Mouse (Mus musculus) brain, embryonic 14.5 days (tissue): ENCODE measurements around the gene Zfp329. TPM values are rescaled to one million over a fixed set of nuclear protein-coding genes. Genes with fewer than 3 reads are reported as not detected.
A peak's percentile ranks its signal among the peaks of the same experiment; 100 is the strongest.
"Not testable (repeated sequence)": the region's sequence is repeated elsewhere in the genome, so short reads cannot be mapped to it uniquely, and the experiment has no call there.

ENCODE experiments used
- DNase-seq: peaks from one replicate; pipeline ENCODE4 v3.0.0-alpha.2; 2011; ENCODE audit warnings: low read depth
- CTCF ChIP-seq: fragments of 200-500 bp; IDR thresholded peaks from 2 replicates; pipeline ENCODE4 v1.5.1; 2012; ENCODE audit warnings: inconsistent platforms, mild to moderate bottlenecking, moderate library complexity, borderline replicate concordance; ENCODE audit not compliant: insufficient read depth, insufficient read length; ENCODE audit errors: extremely low read depth
- POLR2A ChIP-seq: fragments of 200-500 bp; IDR thresholded peaks from 2 replicates; pipeline ENCODE4 v1.6.1; 2012; ENCODE audit warnings: mild to moderate bottlenecking, inconsistent platforms, borderline replicate concordance; ENCODE audit not compliant: poor library complexity, insufficient read depth, insufficient read length, severe bottlenecking; ENCODE audit errors: extremely low read depth
- polyA plus RNA-seq: library from polyadenylated mRNA; depleted of rRNA; stranded (reverse); fragments of >200 nt; gene quantifications from 2 replicates; pipeline ENCODE4 v1.2.3, GENCODE M21; 2012; rRNA removed

The Zfp329 gene
- 19.1 and 22.6 TPM in 2 replicates for polyA plus RNA-seq

DNA sequence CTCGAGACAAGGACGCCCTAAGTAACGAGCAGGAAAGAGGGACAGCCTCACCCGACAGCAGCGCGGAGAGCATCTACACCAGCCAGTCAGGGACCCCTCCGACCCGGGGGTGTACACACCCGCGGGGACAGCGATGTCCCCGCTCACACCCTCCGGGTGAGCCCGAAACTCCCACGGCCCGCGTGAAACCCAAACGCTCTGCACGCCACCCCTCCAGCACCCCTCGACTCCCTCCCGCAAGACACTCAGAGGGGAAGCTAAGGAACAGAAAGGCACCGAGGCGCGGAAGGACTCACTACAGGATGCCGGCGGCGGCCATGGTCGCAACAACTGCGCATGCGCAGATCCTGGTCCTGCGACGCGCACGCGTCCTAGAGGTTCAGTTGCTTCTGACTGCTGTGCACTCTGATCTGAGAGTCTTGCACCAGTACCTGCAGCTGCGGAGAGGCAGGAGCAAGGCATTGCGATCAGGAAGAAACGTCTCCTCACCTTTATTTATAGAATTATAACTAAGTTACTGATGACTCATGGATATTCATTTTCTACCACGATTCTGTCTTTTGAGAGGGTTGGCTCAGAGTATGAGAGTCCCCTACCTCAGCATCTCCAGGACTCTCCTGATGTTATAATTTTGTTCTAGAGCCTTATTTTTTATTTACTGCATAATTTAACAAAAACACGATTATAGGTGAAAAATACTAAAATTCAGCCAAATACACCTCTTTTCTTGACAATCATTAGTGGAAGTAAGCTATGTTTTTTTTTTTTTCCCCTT is at the start of gene Zfp329:
Gene Zfp329, minus strand, starts transcription at position 338 of the 775 bp plus-strand sequence.
- peak; percentile 97 for DNase-seq
- no peak for TF ChIP-seq CTCF
- peak; percentile 86; the same call in 1 of the 2 replicates for TF ChIP-seq POLR2A

DNA sequence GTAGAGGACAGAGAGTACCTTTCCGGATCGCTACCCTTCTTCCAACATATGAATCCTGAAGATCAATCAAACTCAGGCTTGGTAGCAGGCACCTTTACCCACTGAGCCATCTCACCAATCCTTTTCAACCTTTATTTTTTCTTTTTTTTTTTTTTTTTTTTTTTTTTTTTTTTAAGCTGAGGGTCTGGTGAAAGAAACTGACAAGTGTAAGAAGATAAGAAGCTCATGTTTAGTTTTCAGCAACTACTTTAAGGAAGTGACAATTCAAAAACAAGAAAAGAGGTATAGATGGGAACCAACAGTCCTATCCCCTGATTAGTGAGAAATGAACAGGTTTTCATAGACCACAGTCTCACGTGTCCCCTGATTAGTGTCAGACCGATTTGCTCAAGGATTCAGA is 17.1 kb upstream of the Zfp329 start:
- TF ChIP-seq CTCF (no peak), POLR2A (no peak)
- DNase-seq = no peak

DNA sequence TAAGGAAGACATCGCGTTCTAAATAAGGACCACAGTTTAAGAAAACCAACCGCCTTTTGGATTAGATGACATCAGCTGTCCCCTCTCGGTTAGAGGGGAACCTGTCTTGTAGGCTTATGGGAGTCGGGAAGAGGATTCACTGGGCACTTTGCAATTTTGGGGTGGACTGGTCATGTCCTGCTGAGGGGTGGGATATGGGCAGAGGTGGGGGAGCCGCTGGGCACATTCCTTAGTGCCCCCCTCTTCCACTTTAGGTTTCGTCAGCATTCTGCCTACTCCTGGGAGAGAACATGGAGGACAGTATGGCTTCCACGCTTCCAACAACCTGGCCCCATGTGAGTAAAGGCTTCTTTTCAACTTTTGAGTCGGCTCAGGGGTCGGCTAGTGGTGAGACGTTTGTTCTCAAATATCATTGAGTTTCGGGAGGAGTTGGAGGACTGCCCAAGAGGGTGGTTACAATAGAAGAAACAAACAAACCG is 16.6 kb upstream of the Zfp329 start:
- peak; percentile 43 for DNase-seq

DNA sequence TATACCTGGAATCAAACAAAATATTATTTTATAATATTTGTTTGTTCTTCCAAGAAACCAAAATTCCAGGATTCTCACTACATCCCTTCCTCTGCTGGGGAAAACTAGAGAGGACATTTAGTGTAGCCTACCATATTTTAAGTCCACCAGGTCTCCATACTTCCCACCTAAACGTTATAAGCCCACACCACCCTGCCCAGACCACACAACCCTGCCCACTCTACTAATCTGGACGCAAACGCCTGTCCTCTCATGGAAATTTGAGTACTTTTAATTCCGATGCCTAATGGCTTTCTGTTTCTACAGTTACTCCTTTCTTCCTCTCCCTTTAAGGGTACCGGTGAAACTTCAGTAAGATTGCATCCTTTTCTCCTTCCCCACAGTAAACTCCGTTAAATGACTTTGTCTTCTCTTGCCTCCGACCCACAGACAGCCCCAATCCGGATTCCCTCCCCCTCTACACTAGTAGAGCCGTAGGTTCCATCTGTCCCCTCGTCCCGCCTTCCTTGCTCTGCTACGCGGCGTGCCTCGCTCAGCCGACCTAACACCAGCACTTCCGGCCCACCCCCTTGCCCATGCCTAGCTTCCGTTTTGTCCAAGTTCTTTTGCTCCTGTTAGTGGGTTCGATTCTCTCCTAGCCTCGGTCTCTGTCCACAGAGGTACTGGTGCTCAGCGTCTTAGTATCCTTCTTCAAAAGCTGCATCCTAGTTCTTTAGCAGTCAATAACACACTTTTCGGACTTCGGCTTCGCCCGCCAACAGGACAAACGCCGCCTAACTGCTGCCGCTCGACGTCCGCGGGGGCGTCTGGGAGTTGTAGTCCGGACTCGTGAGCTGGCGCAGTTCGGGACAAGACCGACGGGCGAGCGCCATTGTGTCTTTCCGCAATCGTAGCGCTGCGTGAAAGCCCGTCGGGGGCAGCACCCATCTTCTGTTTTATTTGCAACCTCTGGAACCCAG is 15.8 kb upstream of the Zfp329 start, which contains the start of gene Zfp110:
Gene Zfp110, plus strand, starts transcription at position 600 of the 959 bp plus-strand sequence.
- DNase-seq = peak; percentile 96
- TF ChIP-seq POLR2A = peak; percentile 64; the same call in 1 of the 2 replicates
- TF ChIP-seq CTCF = no peak

More for the DNA sequence above, 16.6 kb upstream of the Zfp329 start:
- TF ChIP-seq CTCF (no peak), POLR2A (no peak)

DNA sequence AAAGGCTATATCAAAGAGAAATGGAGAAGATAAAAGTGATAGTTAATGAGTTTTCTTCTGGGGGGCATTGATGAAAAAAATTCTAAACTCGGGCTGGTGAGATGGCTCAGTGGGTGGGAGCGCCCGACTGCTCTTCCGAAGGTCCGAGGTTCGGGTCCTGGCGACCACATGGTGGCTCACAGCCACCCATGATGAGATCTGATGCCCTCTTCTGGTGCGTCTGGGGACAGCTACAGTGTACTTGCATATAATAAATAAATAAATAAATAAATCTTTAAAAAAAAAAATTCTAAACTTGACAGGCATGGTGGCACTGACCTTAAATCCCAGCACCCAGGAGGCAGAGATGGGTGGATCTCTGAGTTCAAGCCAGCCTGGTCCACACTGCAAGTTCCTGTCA is 3.1 kb downstream of the Zfp329 start:
- TF ChIP-seq POLR2A (no peak), CTCF (no peak)
- no peak for DNase-seq

DNA sequence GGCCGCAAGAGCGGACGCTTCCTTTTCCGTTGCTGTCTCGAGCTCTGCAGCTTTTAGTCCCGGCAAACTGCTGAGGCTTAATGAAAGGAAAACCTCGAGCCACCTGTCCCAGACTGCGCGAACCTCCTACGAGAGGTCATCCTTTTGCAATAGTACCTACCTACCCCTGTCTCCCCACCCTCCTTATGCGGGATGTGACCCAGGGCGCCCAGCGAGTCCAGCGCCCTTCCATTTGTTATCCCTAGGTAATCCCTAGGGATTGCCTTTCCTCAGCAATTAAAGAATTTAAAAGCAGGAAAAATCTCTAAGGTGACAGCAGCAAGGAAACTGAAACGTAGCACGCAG is 15.0 kb downstream of the Zfp329 start:
- no peak for TF ChIP-seq POLR2A
- no peak for TF ChIP-seq CTCF
- no peak for DNase-seq

DNA sequence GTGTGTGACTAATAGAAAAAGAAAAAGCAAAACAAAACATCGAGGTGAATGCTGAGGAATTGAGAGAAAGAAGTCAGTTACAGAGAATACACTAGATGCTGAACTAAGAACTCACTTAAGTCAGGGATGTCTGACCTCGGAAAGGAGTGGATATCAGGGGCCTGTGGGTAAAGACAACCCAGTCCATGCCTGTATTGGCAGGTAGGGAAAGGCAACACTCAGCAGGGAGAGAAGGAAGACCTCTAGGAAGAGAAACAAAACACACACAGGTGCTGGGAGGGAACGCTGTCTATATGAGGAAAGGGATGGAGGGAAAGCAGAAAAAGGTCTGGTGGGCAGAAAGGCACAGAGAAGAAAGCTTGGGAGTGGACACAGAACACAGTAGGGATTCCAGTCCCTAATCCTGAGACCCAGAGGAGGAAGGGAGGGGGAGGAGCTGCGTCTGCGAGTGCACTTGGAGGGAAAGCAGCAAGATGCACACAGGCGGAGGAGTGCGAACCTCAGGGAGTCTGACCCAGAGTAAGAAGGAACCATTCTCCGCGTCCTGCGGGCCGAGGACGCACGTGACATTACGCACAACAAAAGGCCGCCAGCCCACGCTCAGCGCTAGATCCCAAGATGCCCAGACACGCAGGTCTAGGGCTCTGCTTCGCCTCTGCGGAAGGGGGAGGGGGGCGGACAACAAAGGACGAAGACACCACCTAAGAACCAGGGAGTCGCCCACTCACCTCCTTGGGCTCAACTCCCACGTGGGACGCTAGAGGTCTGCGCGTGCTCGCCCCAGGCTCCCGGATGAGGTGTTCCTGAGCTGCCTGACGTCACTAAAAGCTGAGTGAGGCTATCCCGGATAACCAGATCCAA is 15.6 kb downstream of the Zfp329 start, which contains the start of gene Zscan18:
Gene Zscan18, minus strand, starts transcription at position 770 of the 861 bp plus-strand sequence.
- TF ChIP-seq CTCF = no peak
- peak; percentile 49; the same call in 1 of the 2 replicates for TF ChIP-seq POLR2A
- DNase-seq = peak; percentile 96

DNA sequence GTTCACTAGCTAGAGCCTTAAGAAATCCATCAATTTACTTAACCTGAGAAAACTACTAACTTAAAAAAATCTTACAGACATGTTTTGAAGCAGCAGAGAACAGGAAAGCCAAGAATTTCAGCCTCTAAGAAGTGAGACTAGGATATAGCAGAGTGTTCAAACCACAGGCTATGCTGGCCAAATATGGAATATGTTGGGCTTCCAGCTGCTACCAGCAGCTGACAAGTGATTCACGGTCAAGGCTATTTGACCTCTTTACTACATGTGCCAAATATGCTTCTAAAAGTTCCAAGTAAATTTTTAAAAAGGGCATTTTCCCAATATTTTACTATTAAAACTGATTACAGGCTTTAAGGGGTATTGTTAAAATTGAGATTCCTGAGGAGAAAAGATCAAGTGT is 19.1 kb downstream of the Zfp329 start:
- DNase-seq = no peak
- no peak for TF ChIP-seq CTCF
- no peak for TF ChIP-seq POLR2A

DNA sequence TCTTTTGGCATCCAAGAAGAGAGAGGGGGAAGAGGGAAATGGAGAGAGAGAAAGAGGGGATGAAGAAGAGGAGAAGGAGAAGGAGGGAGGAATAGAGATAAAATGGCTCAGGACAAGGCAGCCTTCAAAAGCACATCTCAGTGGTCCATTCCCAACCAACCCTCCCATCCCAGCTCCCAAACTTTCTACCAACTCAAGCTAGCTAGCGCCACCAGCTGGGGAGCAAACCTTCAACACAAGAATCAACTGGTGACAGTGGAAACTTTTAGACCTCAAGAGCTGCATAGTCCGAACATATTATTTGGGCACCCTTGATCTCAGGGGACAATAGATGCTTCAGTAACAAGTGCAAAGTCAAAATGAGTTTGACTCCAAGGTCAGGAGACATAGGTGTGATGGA is 20.7 kb downstream of the Zfp329 start:
- TF ChIP-seq POLR2A = no peak
- TF ChIP-seq CTCF = no peak
- no peak for DNase-seq

DNA sequence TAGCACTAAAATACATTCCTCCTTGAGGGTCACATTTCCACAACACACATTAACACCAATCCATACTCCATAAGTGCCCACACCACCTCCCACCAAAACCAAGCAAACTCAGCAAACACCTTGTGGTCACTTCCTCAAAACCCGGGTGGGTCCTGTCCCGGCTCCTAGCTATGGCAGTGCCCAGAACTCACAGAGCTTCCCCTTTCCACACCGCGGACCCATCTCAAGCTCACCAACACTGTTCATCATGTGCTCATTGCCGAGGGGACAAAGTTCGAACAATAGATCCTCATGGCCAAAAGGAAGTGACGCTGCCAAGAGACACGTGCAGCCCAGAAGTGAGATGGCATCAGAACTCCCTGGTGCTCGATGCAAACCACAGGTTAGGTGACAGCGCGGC is 26.0 kb downstream of the Zfp329 start:
- DNase-seq = not testable (repeated sequence)
